Mouse (Mus musculus) cortical plate, adult 2 months (tissue): ENCODE results near the gene Qsox1.

Source experiments
- CTCF ChIP-seq: fragments of 200-500 bp; IDR thresholded peaks from 2 replicates; pipeline ENCODE4 v1.5.1; 2011; ENCODE audit warnings: mild to moderate bottlenecking, control low read depth, low read length; ENCODE audit not compliant: insufficient read depth; ENCODE audit errors: extremely low read depth
- POLR2A ChIP-seq: fragments of 200-500 bp; IDR thresholded peaks from 2 replicates; pipeline ENCODE4 v1.6.1; 2011; ENCODE audit warnings: mild to moderate bottlenecking, low read length, control low read depth; ENCODE audit not compliant: insufficient read depth; ENCODE audit errors: extremely low read depth

DNA sequence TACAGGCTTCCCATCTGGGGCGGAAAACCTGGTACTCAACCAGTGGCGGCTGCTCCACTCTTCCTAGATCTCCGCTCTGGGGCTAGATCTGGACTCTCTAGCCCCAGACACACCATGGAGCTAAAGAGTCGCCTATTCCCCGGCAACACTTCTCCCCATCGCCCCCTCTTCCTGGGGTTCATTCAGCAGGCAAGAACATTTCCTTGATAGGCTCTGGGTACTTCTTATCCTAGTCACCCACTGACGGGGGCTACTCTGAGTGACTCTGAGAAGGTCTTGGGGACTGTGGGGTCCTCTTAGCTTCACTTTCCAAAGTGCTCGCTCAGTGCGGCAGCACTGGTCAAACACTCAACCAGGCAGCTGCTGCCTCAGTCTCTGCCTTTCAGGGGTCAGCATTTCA is 59.3 kb downstream of the Qsox1 start:
- TF ChIP-seq POLR2A: no peak
- no peak for TF ChIP-seq CTCF
